Mouse (Mus musculus): ENCODE results near the gene Cd72. TPM values are rescaled to one million over a fixed set of nuclear protein-coding genes. Genes with fewer than 3 reads are reported as not detected.

Gene Cd72
- polyA plus RNA-seq, 1 experiment, result not detected

- no peak for TF ChIP-seq GATA1 (IDR thresholded peaks at IDR 0.05; ENCODE audit: low read length)
Observed at GRCm38 (mm10) chr4:43482591-43482990, 28.2 kb upstream of the Cd72 start.

DNA sequence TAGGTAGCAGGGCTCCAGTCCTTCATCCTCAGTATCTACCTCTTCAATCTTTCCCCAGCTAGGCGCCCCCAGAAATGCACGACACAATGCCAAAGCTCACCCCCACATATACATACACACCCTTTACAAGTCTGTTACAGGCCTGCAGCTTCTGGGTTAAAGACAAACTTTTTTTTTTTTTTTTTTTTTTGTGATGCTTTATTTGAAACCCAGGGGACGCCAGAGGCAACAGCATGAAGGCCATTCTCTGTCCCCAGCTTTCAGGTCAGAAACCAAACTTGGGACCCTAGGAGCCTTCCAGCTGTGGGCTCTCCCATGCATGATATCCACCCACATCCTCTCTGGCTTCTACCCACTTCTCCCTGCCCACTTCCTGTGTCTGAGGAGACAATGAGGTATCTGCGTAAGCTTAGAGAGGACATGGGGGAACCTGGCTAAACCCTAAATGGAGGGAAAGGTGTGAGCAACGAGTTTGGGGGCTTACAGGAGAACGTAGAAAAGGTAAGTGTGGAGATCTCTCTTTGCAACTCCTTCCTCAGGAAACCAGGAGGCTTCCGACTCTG is 27.5 kb upstream of the Cd72 start:
- no peak for TF ChIP-seq GATA1 (IDR thresholded peaks at IDR 0.05; ENCODE audit: low read length)

DNA sequence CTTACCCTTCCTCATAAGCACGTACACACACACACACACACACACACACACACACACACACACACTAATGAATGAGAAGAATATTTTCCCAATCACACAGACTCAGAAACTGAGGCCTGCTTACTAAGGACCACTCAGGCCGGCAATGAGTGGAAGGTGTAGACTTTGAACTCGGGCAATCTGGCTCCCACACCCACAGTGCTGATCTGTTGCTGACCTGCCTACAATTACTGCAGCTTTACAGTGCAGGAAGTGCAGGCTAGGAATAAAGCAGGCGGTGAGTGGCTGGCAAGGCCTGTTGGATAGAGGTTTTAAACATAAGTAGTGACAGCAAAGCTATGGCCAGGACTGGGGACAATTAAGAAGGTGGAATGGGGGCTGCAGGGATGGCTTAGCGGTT is 26.6 kb upstream of the Cd72 start:
- TF ChIP-seq GATA1 (IDR thresholded peaks at IDR 0.05; ENCODE audit: low read length), result no peak

GRCm38 (mm10) chr4:43478906-43479832 is 24.7 kb upstream of the Cd72 start:
- TF ChIP-seq GATA1 (IDR thresholded peaks at IDR 0.05; ENCODE audit: low read length), result no peak

- TF ChIP-seq GATA1 (IDR thresholded peaks at IDR 0.05; ENCODE audit: low read length), result no peak
Observed at GRCm38 (mm10) chr4:43478534-43478858, 24.1 kb upstream of the Cd72 start.

GRCm38 (mm10) chr4:43477857-43478533 is 23.6 kb upstream of the Cd72 start:
- no peak for TF ChIP-seq GATA1 (IDR thresholded peaks at IDR 0.05; ENCODE audit: low read length)

GRCm38 (mm10) chr4:43476604-43477003 is 22.2 kb upstream of the Cd72 start:
- no peak for TF ChIP-seq GATA1 (IDR thresholded peaks at IDR 0.05; ENCODE audit: low read length)

- no peak for TF ChIP-seq GATA1 (IDR thresholded peaks at IDR 0.05; ENCODE audit: low read length)
Observed at GRCm38 (mm10) chr4:43473636-43474035, 19.2 kb upstream of the Cd72 start.

- TF ChIP-seq GATA1 (IDR thresholded peaks at IDR 0.05; ENCODE audit: low read length), result no peak
Observed at GRCm38 (mm10) chr4:43470301-43470700, 15.9 kb upstream of the Cd72 start.

- TF ChIP-seq GATA1 (IDR thresholded peaks at IDR 0.05; ENCODE audit: low read length), result no peak
Observed at GRCm38 (mm10) chr4:43466872-43467271, 12.4 kb upstream of the Cd72 start.

DNA sequence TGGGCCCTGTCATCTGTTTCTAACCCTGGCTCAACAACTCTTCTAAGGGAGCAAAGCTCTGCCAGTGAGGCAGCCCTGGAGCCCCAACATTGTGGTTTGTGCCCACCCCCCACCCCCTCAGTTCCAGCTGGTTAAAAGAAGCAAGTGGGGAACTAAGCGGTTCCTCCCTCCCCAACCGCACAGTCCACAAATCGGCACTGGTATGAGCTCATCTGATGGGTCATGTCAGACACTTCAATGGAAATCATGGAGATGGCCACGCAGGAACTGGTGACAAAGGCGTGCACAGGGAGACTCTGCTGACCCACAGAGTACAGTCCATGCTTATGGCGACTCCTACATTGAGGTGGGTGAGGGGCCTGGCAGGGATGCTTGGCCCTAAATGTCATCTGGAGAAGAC is 11.5 kb upstream of the Cd72 start:
- no peak for TF ChIP-seq GATA1 (IDR thresholded peaks at IDR 0.05; ENCODE audit: low read length)

DNA sequence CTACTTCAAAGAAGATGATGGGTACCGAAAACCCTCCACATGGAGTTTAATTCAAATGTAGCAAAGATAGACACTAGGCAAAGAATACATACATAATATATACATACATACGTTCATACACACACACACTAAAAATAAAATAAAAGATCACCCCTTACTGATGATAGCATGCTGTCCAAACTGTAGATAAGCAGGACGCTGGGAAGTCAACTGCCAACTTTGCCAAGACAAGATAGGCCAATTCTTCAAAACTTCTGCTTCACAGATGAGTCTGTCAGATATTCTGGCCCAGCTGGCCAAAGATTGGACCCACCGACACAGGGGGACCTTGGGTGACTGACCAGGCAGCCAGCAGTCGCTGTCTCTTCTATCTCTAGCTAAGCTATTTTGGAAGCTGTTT is 8.7 kb upstream of the Cd72 start:
- TF ChIP-seq GATA1 (IDR thresholded peaks at IDR 0.05; ENCODE audit: low read length), result no peak

- no peak for TF ChIP-seq GATA1 (IDR thresholded peaks at IDR 0.05; ENCODE audit: low read length)
Observed at GRCm38 (mm10) chr4:43457124-43457523, 2.7 kb upstream of the Cd72 start.

DNA sequence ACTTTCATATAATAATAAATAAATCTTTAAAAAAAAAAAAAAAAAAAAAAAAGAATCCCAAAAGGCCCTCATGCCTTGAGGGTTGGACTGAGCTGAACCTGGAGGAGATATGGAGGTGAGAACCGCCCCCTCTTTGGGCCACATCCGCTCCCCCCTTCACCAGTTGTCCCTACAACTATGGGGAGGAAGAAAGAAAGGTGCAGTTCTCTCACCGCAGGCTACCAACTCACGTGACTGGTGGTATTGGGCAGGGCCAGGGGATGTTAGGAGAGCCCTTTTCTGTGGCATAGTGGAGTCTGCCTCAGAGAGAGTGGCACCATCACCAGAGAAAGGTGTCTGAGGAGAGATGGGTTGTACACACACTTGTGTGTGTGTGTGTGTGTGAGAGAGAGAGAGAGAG is 2.0 kb upstream of the Cd72 start:
- TF ChIP-seq GATA1 (IDR thresholded peaks at IDR 0.05; ENCODE audit: low read length), result no peak

GRCm38 (mm10) chr4:43453413-43453812 is 1.0 kb downstream of the Cd72 start:
- TF ChIP-seq GATA1 (IDR thresholded peaks at IDR 0.05; ENCODE audit: low read length), result no peak

DNA sequence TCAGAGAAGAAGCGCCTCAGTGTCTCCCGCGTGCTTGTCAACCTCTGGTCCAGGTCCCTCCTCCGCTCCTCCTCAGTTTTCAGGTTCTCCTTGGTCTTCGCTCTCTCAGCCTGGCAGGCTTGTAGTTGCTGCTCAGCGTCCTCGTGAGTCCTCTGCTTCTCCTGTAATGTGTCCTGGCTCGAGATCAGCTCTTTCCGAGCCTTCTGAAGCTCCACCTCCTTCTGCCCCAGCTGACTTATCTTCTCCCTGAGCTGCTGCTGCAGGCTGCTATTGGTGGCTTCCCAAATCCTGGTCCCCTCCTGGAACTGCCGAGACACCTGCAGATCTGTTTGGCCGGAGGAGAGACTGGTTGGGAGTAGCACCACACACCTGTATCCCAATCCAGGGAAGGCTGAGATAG is 2.1 kb downstream of the Cd72 start:
- no peak for TF ChIP-seq GATA1 (IDR thresholded peaks at IDR 0.05; ENCODE audit: low read length)

GRCm38 (mm10) chr4:43448554-43448953 is 5.9 kb downstream of the Cd72 start:
- no peak for TF ChIP-seq GATA1 (IDR thresholded peaks at IDR 0.05; ENCODE audit: low read length)

All from G1E-ER4 (cell line).